Mouse (Mus musculus) limb, embryonic 10.5 days (tissue): ENCODE measurements around the gene Mcat. TPM values are rescaled to one million over a fixed set of nuclear protein-coding genes. Genes with fewer than 3 reads are reported as not detected.

Experiments used
- DNase-seq: peaks from one replicate; pipeline ENCODE4 v3.0.0-alpha.2; 2017; ENCODE audit warnings: low spot score
- H3K27ac ChIP-seq: fragments of 300-500 bp; sonication (generic); 2 replicates; pipeline ENCODE4 v1.5.1; 2016; ENCODE audit warnings: mild to moderate bottlenecking
- H3K27me3 ChIP-seq: fragments of 300-500 bp; sonication (generic); 2 replicates; pipeline ENCODE4 v1.6.1; 2016; ENCODE audit warnings: low read depth, mild to moderate bottlenecking; ENCODE audit not compliant: poor library complexity, severe bottlenecking
- H3K36me3 ChIP-seq: fragments of 300-500 bp; sonication (generic); 2 replicates; pipeline ENCODE4 v1.6.1; 2016; ENCODE audit warnings: mild to moderate bottlenecking, moderate library complexity
- H3K4me1 ChIP-seq: fragments of 300-500 bp; sonication (generic); 2 replicates; pipeline ENCODE4 v1.6.1; 2016
- H3K4me3 ChIP-seq: fragments of 300-500 bp; sonication (generic); 2 replicates; pipeline ENCODE4 v1.5.1; 2016; ENCODE audit warnings: mild to moderate bottlenecking, moderate library complexity
- H3K9me3 ChIP-seq: fragments of 300-500 bp; sonication (generic); replicated peaks from 2 replicates; pipeline ENCODE4 v1.6.1; 2016; ENCODE audit warnings: mild to moderate bottlenecking
- WGBS: fragments of 180-500 bp; shearing (Covaris S2); methylation state at CpG from one replicate; pipeline ENCODE4 v1.1.7; 2016; 5-methylcytosine and 5-hydroxymethylcytosine counted together
- polyA plus RNA-seq: library from polyadenylated mRNA; unstranded; fragments of >200 nt; fragmentation: Nextera tagmentation; extraction: Ambion mirVana; gene quantifications from 2 replicates; pipeline ENCODE4 v1.2.1, GENCODE M21; 2016

Mcat gene
- polyA plus RNA-seq, 1 experiment from 2014 or later: 50.8 TPM

GRCm38 (mm10) chr15:83571636-83572035, 8.0 kb upstream of the Mcat start:
- Histone ChIP-seq H3K36me3 (peaks cover 33% of the 10 kb centered on the region), H3K27me3 (no peaks in the 10 kb centered on the region), H3K27ac (no peak overlapping the region), H3K4me3 (no peak overlapping the region), H3K9me3 (no peaks in the 10 kb centered on the region), H3K4me1 (no peaks in the 10 kb centered on the region)
- WGBS: 94% methylated on average over 5 of the region's 5 CpGs
- no peak for DNase-seq

GRCm38 (mm10) chr15:83570641-83571040, 7.1 kb upstream of the Mcat start:
- 73% methylated on average over 2 of the region's 2 CpGs for WGBS
- Histone ChIP-seq H3K4me1 (no peaks in the 10 kb centered on the region), H3K9me3 (no peaks in the 10 kb centered on the region), H3K4me3 (no peak overlapping the region), H3K27ac (no peak overlapping the region), H3K36me3 (peaks cover 23% of the 10 kb centered on the region), H3K27me3 (no peaks in the 10 kb centered on the region)
- no peak for DNase-seq

DNA sequence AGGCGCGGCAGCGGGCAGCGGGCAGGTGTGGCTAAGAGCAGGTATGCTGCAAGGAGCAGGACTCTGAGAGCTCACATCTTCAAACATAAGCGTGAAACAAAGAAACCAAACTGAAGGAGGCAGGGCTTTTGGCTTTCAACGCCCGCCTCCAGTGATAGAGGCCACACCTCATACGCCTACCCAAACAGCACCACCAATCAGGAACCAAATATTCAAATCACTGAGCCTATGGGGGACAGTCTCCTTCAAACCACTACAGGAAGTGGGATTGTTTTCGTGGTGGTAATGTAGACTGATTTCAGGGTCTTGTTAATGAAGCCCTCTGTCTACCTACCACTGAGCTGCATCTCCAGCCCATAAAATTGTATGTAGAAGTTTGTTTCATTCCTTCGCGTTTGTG, 6.1 kb upstream of the Mcat start:
- DNase-seq: no peak

DNA sequence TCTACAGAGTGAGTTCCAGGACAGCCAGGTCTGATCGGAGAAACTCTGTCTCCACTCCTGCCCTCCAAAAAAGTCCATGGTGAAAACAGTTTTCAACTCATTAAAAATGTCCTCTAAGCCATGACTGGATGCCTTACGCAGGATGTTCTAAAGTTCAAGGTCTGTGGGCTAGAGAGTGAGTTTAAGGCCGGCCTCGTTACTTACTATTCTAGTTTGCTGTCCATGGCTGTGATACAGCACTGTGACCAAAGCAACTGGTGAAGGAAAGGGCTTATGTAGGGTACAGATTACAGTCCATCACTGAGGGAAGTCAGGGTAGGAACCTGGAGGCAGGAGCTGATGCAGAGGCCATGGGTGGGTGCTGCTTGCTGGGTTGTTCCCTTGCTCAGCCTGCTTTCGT, 5.0 kb upstream of the Mcat start:
- Histone ChIP-seq H3K4me3 (no peak overlapping the region), H3K27me3 (no peaks in the 10 kb centered on the region), H3K9me3 (no peaks in the 10 kb centered on the region), H3K4me1 (peaks cover 16% of the 10 kb centered on the region), H3K27ac (no peak overlapping the region), H3K36me3 (peaks cover 2% of the 10 kb centered on the region)
- WGBS: 95% methylated on average over 5 of the region's 5 CpGs
- no peak for DNase-seq

More for the DNA sequence above, 6.1 kb upstream of the Mcat start:
- Histone ChIP-seq H3K4me1 (0 out of 2 replicates have a peak, but pooled peaks cover 7% of the 10 kb centered on the region), H3K4me3 (no peak overlapping the region), H3K36me3 (peaks cover 13% of the 10 kb centered on the region), H3K27ac (no peak overlapping the region), H3K27me3 (no peaks in the 10 kb centered on the region), H3K9me3 (no peaks in the 10 kb centered on the region)
- 57% methylated on average over 11 of the region's 11 CpGs for WGBS

- peaks cover 24% of the 10 kb centered on the region for H3K4me1 ChIP-seq
- no peaks in the 10 kb centered on the region for H3K27me3 ChIP-seq
- H3K4me3 ChIP-seq: no peak overlapping the region
- H3K9me3 ChIP-seq: no peaks in the 10 kb centered on the region
- 88% methylated on average over 3 of the region's 3 CpGs for WGBS
- no peaks in the 10 kb centered on the region for H3K36me3 ChIP-seq
- no peak overlapping the region for H3K27ac ChIP-seq
- DNase-seq: no peak
Observed at GRCm38 (mm10) chr15:83567728-83568127, 4.1 kb upstream of the Mcat start.

DNA sequence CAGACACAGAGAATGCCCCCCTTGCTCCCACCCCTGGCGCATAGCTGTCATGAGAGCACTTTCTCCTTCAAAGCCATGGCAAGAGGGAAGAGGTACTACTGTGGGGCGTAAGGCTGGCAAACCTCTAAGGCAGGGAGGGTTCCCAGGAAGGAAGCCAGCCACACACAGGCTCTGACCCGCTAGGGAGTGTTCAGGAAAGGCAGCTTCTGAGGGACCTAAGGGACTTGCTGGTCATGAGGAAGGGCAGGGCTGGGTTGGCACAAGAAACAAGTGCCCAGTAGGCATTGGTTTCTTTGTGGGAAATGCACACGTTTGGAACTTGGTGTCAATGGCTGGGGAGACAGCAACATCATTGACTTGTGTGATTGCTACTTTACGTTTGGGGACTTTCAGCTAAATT, 2.4 kb upstream of the Mcat start:
- Histone ChIP-seq H3K36me3 (no peaks in the 10 kb centered on the region), H3K27ac (0 out of 2 replicates have a peak overlapping the region, but pooled peaks have one; percentile 10), H3K4me3 (no peak overlapping the region), H3K27me3 (no peaks in the 10 kb centered on the region), H3K9me3 (no peaks in the 10 kb centered on the region), H3K4me1 (peaks cover 28% of the 10 kb centered on the region)
- DNase-seq: no peak
- 76% methylated on average over 5 of the region's 5 CpGs for WGBS

GRCm38 (mm10) chr15:83565434-83565833, 1.8 kb upstream of the Mcat start:
- no peaks in the 10 kb centered on the region for H3K27me3 ChIP-seq
- WGBS: 90% methylated on average over 3 of the region's 3 CpGs
- peaks cover 28% of the 10 kb centered on the region for H3K4me1 ChIP-seq
- H3K36me3 ChIP-seq: no peaks in the 10 kb centered on the region
- H3K4me3 ChIP-seq: no peak overlapping the region
- no peak for DNase-seq
- H3K9me3 ChIP-seq: no peaks in the 10 kb centered on the region
- 0 out of 2 replicates have a peak overlapping the region, but pooled peaks have one; percentile 10 for H3K27ac ChIP-seq

GRCm38 (mm10) chr15:83563857-83564651, 467 bp upstream of the Mcat start:
- Histone ChIP-seq H3K4me3 (peak overlapping the region; percentile 64), H3K27ac (peak overlapping the region; percentile 87), H3K9me3 (no peaks in the 10 kb centered on the region), H3K27me3 (no peaks in the 10 kb centered on the region), H3K36me3 (no peaks in the 10 kb centered on the region), H3K4me1 (peaks cover 28% of the 10 kb centered on the region)
- peak; percentile 69 for DNase-seq
- 3% methylated on average over 27 of the region's 27 CpGs for WGBS

DNA sequence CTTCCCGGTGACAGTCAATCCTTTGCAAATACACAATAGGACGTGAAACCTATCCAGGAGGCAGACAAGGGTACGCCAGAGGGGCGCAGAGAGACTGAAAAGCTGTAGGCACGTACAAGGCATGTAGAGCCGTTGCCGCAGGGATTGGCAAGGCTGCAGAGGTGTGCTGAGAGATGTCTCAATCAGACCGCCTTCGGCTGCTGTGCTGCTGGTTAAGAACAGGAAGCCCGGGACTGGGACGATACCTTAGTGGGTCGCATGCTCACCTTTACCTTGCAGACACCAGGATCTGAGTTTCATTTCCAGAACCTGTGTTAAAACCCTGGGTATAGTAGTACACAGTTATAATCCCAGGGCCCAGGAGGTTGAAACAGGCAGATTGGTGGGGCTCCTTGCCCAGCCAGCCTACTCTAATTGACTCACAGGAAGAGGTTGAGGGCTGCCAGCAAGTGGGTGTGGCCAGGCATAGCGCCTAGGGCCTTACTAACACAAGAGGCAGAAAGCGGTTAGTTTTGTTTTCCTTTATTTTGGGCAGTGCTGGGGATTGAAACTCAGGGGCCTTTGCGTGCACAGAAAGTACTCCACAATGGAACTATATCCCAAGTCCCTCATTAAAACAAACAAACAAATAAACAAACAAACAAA, 839 bp downstream of the Mcat start:
- Histone ChIP-seq H3K36me3 (no peaks in the 10 kb centered on the region), H3K27me3 (no peaks in the 10 kb centered on the region), H3K4me3 (peak overlapping the region; percentile 64), H3K9me3 (no peaks in the 10 kb centered on the region), H3K4me1 (peaks cover 28% of the 10 kb centered on the region), H3K27ac (peak overlapping the region; percentile 87; the same call in 1 of the 2 replicates)
- DNase-seq: peak; percentile 63
- 38% methylated on average over 15 of the region's 15 CpGs for WGBS

DNA sequence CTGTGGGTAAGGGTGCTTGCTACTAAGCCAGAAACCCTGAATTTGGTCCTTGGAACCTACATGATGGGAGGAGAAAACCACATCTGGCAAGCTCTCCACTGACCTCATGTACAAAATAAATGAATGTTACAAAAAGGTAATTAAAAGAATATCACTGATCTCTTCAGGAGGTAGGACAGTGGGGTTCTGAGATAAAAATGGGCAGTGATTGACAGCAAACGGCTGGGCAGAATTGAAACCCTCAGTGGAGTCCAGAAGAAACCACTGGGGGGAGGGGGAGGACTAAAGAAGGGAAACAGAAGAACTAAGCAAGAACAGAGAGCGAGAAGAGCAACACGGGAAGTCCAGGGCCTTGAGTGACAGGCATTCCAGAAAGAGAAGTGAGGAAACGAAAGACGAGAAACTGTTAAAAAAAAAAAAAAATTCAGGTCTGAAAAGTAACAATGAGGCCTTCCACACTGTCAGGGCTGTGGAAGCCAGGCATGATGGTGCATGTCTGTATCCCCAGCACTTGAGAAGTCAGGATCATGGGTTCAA, 2.6 kb downstream of the Mcat start:
- no peak overlapping the region for H3K27ac ChIP-seq
- peaks cover 28% of the 10 kb centered on the region for H3K4me1 ChIP-seq
- H3K4me3 ChIP-seq: no peak overlapping the region
- H3K9me3 ChIP-seq: no peaks in the 10 kb centered on the region
- no peaks in the 10 kb centered on the region for H3K36me3 ChIP-seq
- WGBS: 74% methylated on average over 5 of the region's 5 CpGs
- no peaks in the 10 kb centered on the region for H3K27me3 ChIP-seq
- DNase-seq: no peak

- peak overlapping the region; percentile 74 for H3K4me3 ChIP-seq
- no peaks in the 10 kb centered on the region for H3K27me3 ChIP-seq
- H3K36me3 ChIP-seq: peaks cover 34% of the 10 kb centered on the region
- peak overlapping the region; percentile 96 for H3K27ac ChIP-seq
- no peaks in the 10 kb centered on the region for H3K9me3 ChIP-seq
- under 1% methylated on average over 74 of the region's 74 CpGs for WGBS
- DNase-seq: peak; percentile 93
- peaks cover 14% of the 10 kb centered on the region; the same call in 1 of the 2 replicates for H3K4me1 ChIP-seq
Observed at GRCm38 (mm10) chr15:83555161-83555974, 8.2 kb downstream of the Mcat start.

GRCm38 (mm10) chr15:83553831-83554230, 9.8 kb downstream of the Mcat start:
- peaks cover 49% of the 10 kb centered on the region for H3K36me3 ChIP-seq
- no peaks in the 10 kb centered on the region for H3K9me3 ChIP-seq
- H3K27ac ChIP-seq: no peak overlapping the region
- no peak for DNase-seq
- peaks cover 14% of the 10 kb centered on the region; the same call in 1 of the 2 replicates for H3K4me1 ChIP-seq
- H3K4me3 ChIP-seq: no peak overlapping the region
- no peaks in the 10 kb centered on the region for H3K27me3 ChIP-seq
